Mouse (Mus musculus) liver, postnatal 0 days (tissue): ENCODE results near the gene Nos2.

Source experiments
- CTCF ChIP-seq: sonication (generic); IDR thresholded peaks from 2 replicates; pipeline ENCODE4 v1.5.1; 2016; ENCODE audit warnings: antibody characterized with exemption, low read depth
- EP300 ChIP-seq: IDR thresholded peaks from 2 replicates; pipeline ENCODE4 v1.6.1; 2016; ENCODE audit warnings: antibody characterized with exemption, low read depth, mild to moderate bottlenecking

DNA sequence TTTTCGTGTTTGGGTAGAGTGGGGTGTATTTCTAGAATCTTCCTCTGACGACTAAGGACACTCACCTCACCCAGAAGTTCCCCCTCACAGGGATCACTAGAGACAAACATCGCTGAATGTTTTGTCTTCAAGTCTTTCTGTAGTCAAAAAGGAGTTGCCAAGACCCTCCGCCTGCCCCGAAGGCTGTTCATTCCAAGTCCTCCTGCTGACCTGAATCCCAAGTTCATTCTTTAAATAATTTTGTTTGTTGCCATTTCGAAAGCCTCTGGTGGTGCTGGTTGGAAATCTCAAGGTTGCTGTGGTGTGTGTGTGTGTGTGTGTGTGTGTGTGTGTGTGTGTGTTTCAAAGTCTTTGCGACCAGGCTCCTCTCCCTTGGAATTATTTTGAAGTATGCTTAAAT is 13.7 kb downstream of the Nos2 start:
- no peak for TF ChIP-seq CTCF
- TF ChIP-seq EP300 = no peak
